Mouse (Mus musculus): Measurements from ENCODE around the gene Psd4.

DNA sequence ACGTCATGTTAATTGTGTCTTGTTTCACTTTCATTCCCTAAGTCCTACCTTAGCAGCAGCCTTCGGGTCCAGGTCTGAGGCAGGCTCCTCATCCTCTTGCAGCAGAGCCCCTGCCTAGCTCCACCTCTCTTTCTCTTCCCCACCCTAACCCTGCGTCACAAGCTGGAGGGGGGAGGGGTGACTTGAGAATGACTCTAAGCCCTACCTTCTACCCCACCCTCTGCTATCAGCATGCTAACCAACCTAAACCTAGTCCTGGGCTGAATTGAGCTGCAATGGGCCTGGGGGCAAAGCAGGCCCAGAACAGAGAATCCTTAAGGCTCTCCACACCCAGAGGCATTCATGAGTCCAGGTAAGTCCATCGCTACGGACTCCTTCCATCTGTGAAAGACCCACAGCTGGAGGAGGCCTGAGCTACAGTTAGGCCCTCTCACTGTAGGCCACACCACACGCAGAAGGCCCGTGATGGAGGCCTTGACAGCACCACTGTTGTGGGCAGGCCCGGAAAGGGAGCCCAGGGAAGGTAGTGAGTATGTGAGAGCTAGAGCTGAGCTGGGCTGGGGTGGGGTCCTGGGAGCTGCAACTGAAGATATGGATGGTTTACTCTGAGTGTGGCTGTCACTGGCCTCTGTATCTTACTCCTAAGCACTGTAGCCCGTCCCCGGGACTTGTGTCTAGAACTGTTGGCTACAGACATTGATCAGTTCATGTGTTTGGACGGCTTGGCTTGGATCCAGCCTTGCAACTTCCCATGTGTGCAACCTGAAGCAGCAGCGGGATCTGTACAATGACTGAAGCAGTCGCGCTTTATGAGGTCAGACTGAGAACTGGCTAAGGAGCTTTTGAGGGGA is 18.0 kb downstream of the Psd4 start:
- TF ChIP-seq CTCF (IDR thresholded peaks at IDR 0.05; ENCODE audit: borderline replicate concordance, extremely low read depth, insufficient read depth, insufficient read length) (no peak), POLR2A (IDR thresholded peaks at IDR 0.05; ENCODE audit: borderline replicate concordance, extremely low read depth, insufficient read depth, insufficient read length, poor library complexity, severe bottlenecking) (no peak)

All from brain, embryonic 14.5 days (tissue).